Mouse (Mus musculus) bone marrow macrophage, adult 2 months (primary cell): ENCODE data around the gene Pigz. TPM values are rescaled to one million over a fixed set of nuclear protein-coding genes. Genes with fewer than 3 reads are reported as not detected.

Source experiments
- H3K27ac ChIP-seq: 2 replicates; pipeline ENCODE4 v1.5.1; 2012; ENCODE audit warnings: low read depth, low read length; ENCODE audit not compliant: insufficient read depth
- H3K4me1 ChIP-seq: 2 replicates; pipeline ENCODE4 v1.6.1; 2012; ENCODE audit warnings: low read length; ENCODE audit not compliant: control insufficient read depth, insufficient read depth
- H3K4me3 ChIP-seq: 2 replicates; pipeline ENCODE4 v1.5.1; 2012; ENCODE audit warnings: mild to moderate bottlenecking, low read length, moderate library complexity; ENCODE audit not compliant: insufficient read depth
- CTCF ChIP-seq: IDR thresholded peaks from 2 replicates; pipeline ENCODE4 v1.5.1; 2012; ENCODE audit warnings: low read depth, mild to moderate bottlenecking, low read length, moderate library complexity
- POLR2A ChIP-seq: IDR thresholded peaks from 2 replicates; pipeline ENCODE4 v1.6.1; 2012; ENCODE audit warnings: mild to moderate bottlenecking, low read depth, low read length, borderline replicate concordance
- polyA plus RNA-seq: library from polyadenylated mRNA; stranded (reverse); fragments of >200 nt; gene quantifications from 2 replicates; pipeline ENCODE4 v1.2.4, GENCODE M21; 2012; ENCODE audit not compliant: missing spikeins, insufficient read depth, insufficient read length

The Pigz gene
- polyA plus RNA-seq, 1 experiment = 12.2 TPM

GRCm38 (mm10) chr16:31993195-31993594 is 59.5 kb downstream of the Pigz start:
- no peak overlapping the region for H3K4me3 ChIP-seq
- no peak overlapping the region for H3K27ac ChIP-seq
- no peak for TF ChIP-seq CTCF
- TF ChIP-seq POLR2A = no peak

GRCm38 (mm10) chr16:31993946-31994345 is 60.3 kb downstream of the Pigz start:
- Histone ChIP-seq H3K27ac (no peak overlapping the region), H3K4me3 (no peak overlapping the region)
- TF ChIP-seq POLR2A = no peak
- TF ChIP-seq CTCF = no peak

More at GRCm38 (mm10) chr16:31993195-31993594, 59.5 kb downstream of the Pigz start:
- no peaks in the 10 kb centered on the region for H3K4me1 ChIP-seq

More at GRCm38 (mm10) chr16:31993946-31994345, 60.3 kb downstream of the Pigz start:
- no peaks in the 10 kb centered on the region for H3K4me1 ChIP-seq

Other genes starting within 250 kb of the Pigz start
- not detected in 2 replicates for gene Meltf, start 55.0 kb upstream of the Pigz start, polyA plus RNA-seq
- 49.1 and 52.0 TPM in 2 replicates for gene 0610012G03Rik, start 14.6 kb downstream of the Pigz start, polyA plus RNA-seq
- gene Ncbp2, start 14.7 kb downstream of the Pigz start, polyA plus RNA-seq = 52.3 and 64.4 TPM in 2 replicates
- 13.6 and 14.4 TPM in 2 replicates for gene Senp5, start 69.4 kb downstream of the Pigz start, polyA plus RNA-seq
- gene Pak2, start 145.5 kb downstream of the Pigz start, polyA plus RNA-seq = 58.8 and 63.0 TPM in 2 replicates
- gene Pigx, start 165.9 kb downstream of the Pigz start, polyA plus RNA-seq = 39.1 and 49.3 TPM in 2 replicates
- 10.9 and 12.2 TPM in 2 replicates for gene Cep19, start 165.9 kb downstream of the Pigz start, polyA plus RNA-seq
- gene Nrros, start 231.7 kb downstream of the Pigz start, polyA plus RNA-seq = 227 and 230 TPM in 2 replicates
- 1.4 and 1.9 TPM in 2 replicates for gene Bex6, start 246.0 kb downstream of the Pigz start, polyA plus RNA-seq